Mouse (Mus musculus) myocyte (in vitro differentiated cells): Measurements from ENCODE around the gene Prkcb. TPM values are rescaled to one million over a fixed set of nuclear protein-coding genes. Genes with fewer than 3 reads are reported as not detected.

Experiments
- H3K27me3 ChIP-seq: one replicate; pipeline ENCODE4 v1.6.1; 2011; ENCODE audit not compliant: control insufficient read depth, insufficient read depth, insufficient read length
- H3K36me3 ChIP-seq: one replicate; pipeline ENCODE4 v1.6.1; 2011; ENCODE audit not compliant: control insufficient read depth, insufficient read depth
- H3K4me2 ChIP-seq: one replicate; pipeline ENCODE4 v1.6.1; 2011; ENCODE audit warnings: low read depth, control low read depth
- H3K4me3 ChIP-seq: one replicate; pipeline ENCODE4 v1.5.1; 2011; ENCODE audit warnings: mild to moderate bottlenecking, control low read depth, moderate library complexity
- H3K79me2 ChIP-seq: one replicate; pipeline ENCODE4 v1.6.1; 2011; ENCODE audit not compliant: control insufficient read depth, insufficient read depth
- H3ac ChIP-seq: one replicate; pipeline ENCODE4 v1.6.1; 2011; ENCODE audit not compliant: control insufficient read depth, insufficient read length
- CEBPB ChIP-seq: IDR thresholded peaks from 2 replicates; pipeline ENCODE4 v1.6.1; 2011; ENCODE audit warnings: mild to moderate bottlenecking, moderate library complexity; ENCODE audit not compliant: poor library complexity, insufficient read depth, severe bottlenecking
- E2F4 ChIP-seq: IDR thresholded peaks from one replicate; pipeline ENCODE4 v1.6.1; 2011; ENCODE audit warnings: mild to moderate bottlenecking, control low read depth, moderate library complexity; ENCODE audit not compliant: insufficient read depth
- MAX ChIP-seq: IDR thresholded peaks from one replicate; pipeline ENCODE4 v1.6.1; 2011; ENCODE audit warnings: low read depth, mild to moderate bottlenecking, control low read depth
- MYOD1 ChIP-seq, 3 experiments: IDR thresholded peaks; one replicate each; pipeline ENCODE4 v1.6.1; 2011; ENCODE audit warnings: control low read depth in 2 of 3, low read depth in 2 of 3, mild to moderate bottlenecking in 2 of 3, moderate library complexity in 1 of 3; ENCODE audit not compliant: insufficient read length in 2 of 3, control insufficient read depth in 1 of 3
- MYOG ChIP-seq, 3 experiments: IDR thresholded peaks; one replicate each; pipeline ENCODE4 v1.6.1; 2011; ENCODE audit warnings: control low read depth in 2 of 3, low read depth in 2 of 3, mild to moderate bottlenecking in 2 of 3; ENCODE audit not compliant: insufficient read length in 2 of 3, control insufficient read depth in 1 of 3, insufficient read depth in 1 of 3
- POLR2A ChIP-seq: IDR thresholded peaks from one replicate; pipeline ENCODE4 v1.6.1; 2011; ENCODE audit warnings: low read depth, mild to moderate bottlenecking, control low read depth, moderate library complexity; ENCODE audit not compliant: insufficient read length
- POLR2AphosphoS2 ChIP-seq: IDR thresholded peaks from one replicate; pipeline ENCODE4 v1.6.1; 2011; ENCODE audit warnings: low read depth, control low read depth; ENCODE audit not compliant: insufficient read length
- REST ChIP-seq: IDR thresholded peaks from one replicate; pipeline ENCODE4 v1.6.1; 2011; ENCODE audit warnings: mild to moderate bottlenecking, control low read depth, moderate library complexity; ENCODE audit not compliant: insufficient read depth, insufficient read length
- SRF ChIP-seq: IDR thresholded peaks from one replicate; pipeline ENCODE4 v1.6.1; 2011; ENCODE audit warnings: low read depth; ENCODE audit not compliant: control insufficient read depth, insufficient read length
- TCF12 ChIP-seq: IDR thresholded peaks from one replicate; pipeline ENCODE4 v1.6.1; 2011; ENCODE audit warnings: mild to moderate bottlenecking, control low read depth; ENCODE audit not compliant: poor library complexity, insufficient read depth, severe bottlenecking
- TCF3 ChIP-seq: IDR thresholded peaks from one replicate; pipeline ENCODE4 v1.6.1; 2011; ENCODE audit warnings: low read depth, control low read depth; ENCODE audit not compliant: insufficient read length
- USF1 ChIP-seq: IDR thresholded peaks from one replicate; pipeline ENCODE4 v1.6.1; 2011; ENCODE audit warnings: low read depth, mild to moderate bottlenecking, control low read depth, moderate library complexity
- polyA plus RNA-seq: library from polyadenylated mRNA; unstranded; fragments of >200 nt; fragmentation: generic; extraction: Trizol; gene quantifications from one replicate; pipeline ENCODE4 v1.2.1, GENCODE M21; 2012; ENCODE audit warnings: missing spikeins

The Prkcb gene
- polyA plus RNA-seq, 1 experiment, result 2.2 TPM

GRCm38 (mm10) chr7:122308661-122309060 lies 20.1 kb downstream of the Prkcb start:
- H3K27me3 ChIP-seq, result no peaks in the 10 kb centered on the region
- H3K79me2 ChIP-seq, result no peaks in the 10 kb centered on the region
- no peaks in the 10 kb centered on the region for H3K36me3 ChIP-seq
- H3K4me3 ChIP-seq, result no peak overlapping the region
- no peak for TF ChIP-seq TCF12
- TF ChIP-seq POLR2A, result no peak
- TF ChIP-seq MYOG (IDR thresholded peaks at IDR 0.05; ENCODE audit: control insufficient read depth in 1 of 3, insufficient read depth in 1 of 3, insufficient read length in 2 of 3, low read depth in 2 of 3), result no peak
- no peak for TF ChIP-seq CEBPB
- no peak for TF ChIP-seq TCF3
- TF ChIP-seq MYOD1 (IDR thresholded peaks at IDR 0.05; ENCODE audit: control insufficient read depth in 1 of 3, insufficient read length in 2 of 3, low read depth in 2 of 3), result no peak
- TF ChIP-seq POLR2AphosphoS2, result no peak
- TF ChIP-seq SRF, result no peak
- TF ChIP-seq E2F4, result no peak
- TF ChIP-seq MAX, result no peak
- TF ChIP-seq USF1, result no peak
- no peak for TF ChIP-seq REST
- no peak overlapping the region for H3ac ChIP-seq
- no peak overlapping the region for H3K4me2 ChIP-seq

DNA sequence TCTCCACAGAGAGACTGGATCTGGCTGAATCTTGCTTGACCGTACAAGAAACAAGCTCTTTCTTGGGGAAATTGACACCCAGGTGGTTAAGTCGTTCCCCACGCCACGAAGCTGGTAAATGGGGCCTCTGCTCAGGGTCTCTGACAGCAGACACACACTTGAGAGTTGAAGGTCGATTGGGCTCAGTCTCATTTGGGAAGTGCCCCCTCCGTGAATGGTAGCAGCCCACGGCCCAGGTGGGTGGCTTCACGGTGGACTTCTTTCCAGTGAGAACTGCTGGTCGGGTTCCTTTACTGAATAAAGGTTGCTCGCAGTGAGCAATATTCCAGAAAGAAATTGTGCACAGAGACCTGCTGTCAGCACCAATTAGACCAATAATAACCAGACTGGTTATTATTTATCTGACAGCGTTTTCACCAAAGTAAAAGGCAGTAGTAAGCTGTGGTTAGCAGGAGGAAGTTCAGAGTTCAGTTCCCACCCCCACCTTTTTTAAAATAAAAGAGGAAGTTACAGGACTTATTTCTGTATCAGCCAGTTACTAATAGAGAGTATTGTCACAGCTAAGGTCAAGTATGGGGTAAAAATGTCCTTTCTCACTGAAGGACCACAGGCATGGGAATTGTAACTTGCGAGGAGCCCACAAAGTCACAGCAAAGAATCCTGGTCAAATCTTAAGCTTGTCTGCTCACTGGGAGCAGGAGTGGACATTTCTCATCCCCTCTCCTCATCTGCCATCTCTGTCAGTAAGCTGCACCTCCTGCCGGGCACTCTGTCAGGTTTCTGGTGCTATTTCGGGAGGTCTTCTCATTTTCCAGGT lies 21.6 kb downstream of the Prkcb start:
- TF ChIP-seq USF1 (no peak), POLR2A (no peak), TCF12 (no peak), SRF (no peak), POLR2AphosphoS2 (no peak), E2F4 (no peak), REST (no peak), MAX (no peak), CEBPB (no peak), TCF3 (no peak), MYOG (IDR thresholded peaks at IDR 0.05; ENCODE audit: control insufficient read depth in 1 of 3, insufficient read depth in 1 of 3, insufficient read length in 2 of 3, low read depth in 2 of 3) (no peak), MYOD1 (IDR thresholded peaks at IDR 0.05; ENCODE audit: control insufficient read depth in 1 of 3, insufficient read length in 2 of 3, low read depth in 2 of 3) (no peak)
- H3K27me3 ChIP-seq, result no peaks in the 10 kb centered on the region
- no peaks in the 10 kb centered on the region for H3K36me3 ChIP-seq

GRCm38 (mm10) chr7:122310726-122311018 lies 22.1 kb downstream of the Prkcb start:
- no peaks in the 10 kb centered on the region for H3K36me3 ChIP-seq
- no peak for TF ChIP-seq TCF12
- no peaks in the 10 kb centered on the region for H3K27me3 ChIP-seq
- no peak overlapping the region for H3K4me2 ChIP-seq
- no peaks in the 10 kb centered on the region for H3K79me2 ChIP-seq
- no peak overlapping the region for H3ac ChIP-seq
- H3K4me3 ChIP-seq, result no peak overlapping the region

More for the DNA sequence above, 21.6 kb downstream of the Prkcb start:
- no peak overlapping the region for H3K4me3 ChIP-seq
- no peak overlapping the region for H3ac ChIP-seq
- H3K4me2 ChIP-seq, result no peak overlapping the region
- H3K79me2 ChIP-seq, result no peaks in the 10 kb centered on the region

GRCm38 (mm10) chr7:122313690-122314477 lies 25.3 kb downstream of the Prkcb start:
- Histone ChIP-seq H3K4me3 (no peak overlapping the region), H3ac (no peak overlapping the region), H3K27me3 (no peaks in the 10 kb centered on the region), H3K79me2 (no peaks in the 10 kb centered on the region), H3K36me3 (no peaks in the 10 kb centered on the region), H3K4me2 (no peak overlapping the region)
- no peak for TF ChIP-seq REST

GRCm38 (mm10) chr7:122315720-122316331 lies 27.3 kb downstream of the Prkcb start:
- Histone ChIP-seq H3ac (no peak overlapping the region), H3K4me2 (no peak overlapping the region), H3K4me3 (no peak overlapping the region), H3K36me3 (no peaks in the 10 kb centered on the region), H3K79me2 (no peaks in the 10 kb centered on the region), H3K27me3 (no peaks in the 10 kb centered on the region)
- TF ChIP-seq E2F4 (no peak), CEBPB (no peak), REST (no peak), SRF (no peak), MYOD1 (IDR thresholded peaks at IDR 0.05; ENCODE audit: control insufficient read depth in 1 of 3, insufficient read length in 2 of 3, low read depth in 2 of 3) (no peak), POLR2AphosphoS2 (no peak), TCF3 (no peak), POLR2A (no peak), TCF12 (no peak), MYOG (IDR thresholded peaks at IDR 0.05; ENCODE audit: control insufficient read depth in 1 of 3, insufficient read depth in 1 of 3, insufficient read length in 2 of 3, low read depth in 2 of 3) (no peak), USF1 (no peak)
